Mouse (Mus musculus) stomach, embryonic 14.5 days (tissue): Measurements from ENCODE around the gene Brwd1. TPM values are rescaled to one million over a fixed set of nuclear protein-coding genes. Genes with fewer than 3 reads are reported as not detected.
"Not testable (repeated sequence)": the region's sequence is repeated elsewhere in the genome, so short reads cannot be mapped to it uniquely, and the experiment has no call there.

Source experiments
- ATAC-seq: fragments of 200-750 bp; cut with Nextera tagmentation; 2 replicates; pipeline ENCODE4 v1.8.0; 2017; ENCODE audit warnings: low read depth, moderate TSS enrichment; ENCODE audit not compliant: insufficient number of reproducible peaks, insufficient read depth, low FRiP score
- H3K27ac ChIP-seq: fragments of 300-500 bp; sonication (generic); 2 replicates; pipeline ENCODE4 v1.5.1; 2014; ENCODE audit warnings: mild to moderate bottlenecking, low read length, moderate library complexity, mixed read lengths
- H3K27me3 ChIP-seq: fragments of 300-500 bp; sonication (generic); 2 replicates; pipeline ENCODE4 v1.6.1; 2014; ENCODE audit warnings: low read length, control low read depth, mixed read lengths; ENCODE audit not compliant: control insufficient read depth, insufficient read depth
- H3K36me3 ChIP-seq: fragments of 300-500 bp; sonication (generic); 2 replicates; pipeline ENCODE4 v1.6.1; 2014; ENCODE audit warnings: mild to moderate bottlenecking, control low read depth, low read length, moderate library complexity, mixed read lengths; ENCODE audit not compliant: control insufficient read depth, insufficient read depth
- H3K4me1 ChIP-seq: fragments of 300-500 bp; sonication (generic); 2 replicates; pipeline ENCODE4 v1.6.1; 2014; ENCODE audit warnings: low read length, control low read depth, mixed read lengths; ENCODE audit not compliant: control insufficient read depth, insufficient read depth
- H3K4me2 ChIP-seq: fragments of 300-500 bp; sonication (generic); replicated peaks from 2 replicates; pipeline ENCODE4 v1.6.1; 2014; ENCODE audit warnings: low read depth, low read length, control low read depth
- H3K4me3 ChIP-seq: fragments of 300-500 bp; sonication (generic); 2 replicates; pipeline ENCODE4 v1.5.1; 2014; ENCODE audit warnings: low read depth, low read length, control low read depth
- H3K9ac ChIP-seq: fragments of 300-500 bp; sonication (generic); replicated peaks from 2 replicates; pipeline ENCODE4 v1.6.1; 2014; ENCODE audit warnings: low read depth, mild to moderate bottlenecking, control low read depth, low read length, moderate library complexity, mixed read lengths
- H3K9me3 ChIP-seq: fragments of 300-500 bp; sonication (generic); 2 replicates; pipeline ENCODE4 v1.6.1; 2016; ENCODE audit warnings: low read depth, low read length, control low read depth; ENCODE audit not compliant: control insufficient read depth
- WGBS: fragments of 180-500 bp; shearing (Covaris S2); extraction: QIAGEN DNeasy Blood & Tissue Kit; methylation state at CpG from one replicate; pipeline ENCODE4 v1.1.7; 2014; 5-methylcytosine and 5-hydroxymethylcytosine counted together
- polyA plus RNA-seq: library from polyadenylated mRNA; unstranded; fragments of >200 nt; fragmentation: Nextera tagmentation; extraction: Ambion mirVana; gene quantifications from 2 replicates; pipeline ENCODE4 v1.2.1, GENCODE M21; 2014

Gene Brwd1
- polyA plus RNA-seq, 1 experiment from 2014 or later, result 133 TPM

DNA sequence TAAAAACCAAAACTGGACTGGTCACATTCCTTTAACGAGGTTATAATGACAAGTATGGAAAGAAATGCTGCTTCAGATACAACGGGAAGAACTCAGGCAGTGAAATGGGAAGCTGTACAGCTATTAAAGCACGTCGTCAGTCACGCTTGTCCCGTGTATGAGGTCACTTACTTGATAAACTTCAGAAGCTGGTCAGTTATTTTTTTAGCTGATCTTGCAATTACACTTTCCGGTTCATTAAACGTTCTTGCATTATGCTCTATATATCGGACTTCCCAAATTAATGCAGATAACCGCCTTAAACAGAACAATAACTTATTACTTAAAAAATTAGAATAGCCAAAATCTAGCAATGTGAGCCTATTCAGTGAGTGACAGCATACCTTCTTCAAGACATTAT lies 61.3 kb downstream of the Brwd1 start:
- no peak for ATAC-seq
- no peak overlapping the region for H3K27ac ChIP-seq
- H3K9me3 ChIP-seq, result no peaks in the 10 kb centered on the region
- H3K4me3 ChIP-seq, result no peak overlapping the region
- H3K36me3 ChIP-seq, result peaks cover 85% of the 10 kb centered on the region
- no peaks in the 10 kb centered on the region for H3K4me1 ChIP-seq
- no peaks in the 10 kb centered on the region for H3K27me3 ChIP-seq
- H3K9ac ChIP-seq, result no peak overlapping the region
- 92% methylated on average over 10 of the region's 10 CpGs for WGBS
- no peak overlapping the region for H3K4me2 ChIP-seq

DNA sequence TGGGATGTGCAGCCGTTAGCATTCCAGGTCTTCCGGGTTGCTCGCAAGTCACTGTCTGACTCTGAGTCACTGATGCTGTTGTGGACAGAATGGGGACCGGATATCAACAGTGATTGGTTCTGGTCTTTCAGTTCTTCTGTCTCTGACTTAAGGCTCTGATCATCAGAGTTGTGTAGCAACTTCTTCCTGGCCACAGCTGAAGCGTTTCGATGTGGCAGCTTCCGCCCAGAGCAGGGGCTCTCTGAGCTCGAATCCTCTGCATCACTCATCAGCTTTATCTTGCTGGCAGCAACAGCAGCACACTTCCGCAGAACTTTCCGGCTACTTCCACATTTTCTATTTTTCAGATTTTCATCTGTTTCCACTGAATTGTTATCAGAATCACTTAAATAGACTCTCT lies 73.2 kb downstream of the Brwd1 start:
- H3K4me3 ChIP-seq, H3K27me3 ChIP-seq, H3K9me3 ChIP-seq, H3K9ac ChIP-seq, H3K4me2 ChIP-seq, ATAC-seq, H3K4me1 ChIP-seq, H3K27ac ChIP-seq: not testable (repeated sequence)
- peaks cover 15% of the 10 kb centered on the region for H3K36me3 ChIP-seq
- WGBS, result no CpG with 5 or more reads among the region's 10 CpGs

DNA sequence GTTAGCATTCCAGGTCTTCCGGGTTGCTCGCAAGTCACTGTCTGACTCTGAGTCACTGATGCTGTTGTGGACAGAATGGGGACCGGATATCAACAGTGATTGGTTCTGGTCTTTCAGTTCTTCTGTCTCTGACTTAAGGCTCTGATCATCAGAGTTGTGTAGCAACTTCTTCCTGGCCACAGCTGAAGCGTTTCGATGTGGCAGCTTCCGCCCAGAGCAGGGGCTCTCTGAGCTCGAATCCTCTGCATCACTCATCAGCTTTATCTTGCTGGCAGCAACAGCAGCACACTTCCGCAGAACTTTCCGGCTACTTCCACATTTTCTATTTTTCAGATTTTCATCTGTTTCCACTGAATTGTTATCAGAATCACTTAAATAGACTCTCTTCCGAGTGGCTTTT lies 78.0 kb downstream of the Brwd1 start:
- H3K27ac ChIP-seq, H3K4me3 ChIP-seq, ATAC-seq, H3K27me3 ChIP-seq, H3K9ac ChIP-seq, H3K4me2 ChIP-seq, H3K4me1 ChIP-seq, H3K9me3 ChIP-seq: not testable (repeated sequence)
- peaks cover 41% of the 10 kb centered on the region for H3K36me3 ChIP-seq
- no CpG with 5 or more reads among the region's 10 CpGs for WGBS

DNA sequence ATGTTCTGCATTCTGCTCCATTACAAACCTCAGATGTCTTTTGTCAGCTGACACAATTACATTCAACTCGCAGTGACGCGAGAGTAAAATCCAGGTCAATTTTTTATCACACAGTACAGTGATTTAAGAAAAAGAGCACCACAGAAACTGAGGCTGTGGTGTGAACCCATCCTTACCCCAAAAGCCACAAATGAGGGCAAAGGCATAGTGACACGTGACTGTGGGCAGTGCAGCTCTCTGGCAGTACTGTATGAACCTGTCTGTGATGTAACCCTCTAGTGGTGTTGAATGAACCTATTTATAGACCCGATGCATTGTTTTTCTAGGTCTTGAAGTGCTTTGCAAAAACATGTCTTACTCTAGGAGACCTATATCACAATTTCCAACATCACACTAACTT lies 83.0 kb downstream of the Brwd1 start:
- Histone ChIP-seq H3K9me3 (no peaks in the 10 kb centered on the region), H3K4me1 (no peaks in the 10 kb centered on the region), H3K4me2 (no peak overlapping the region), H3K27ac (no peak overlapping the region), H3K27me3 (no peaks in the 10 kb centered on the region), H3K4me3 (no peak overlapping the region), H3K36me3 (peaks cover 57% of the 10 kb centered on the region), H3K9ac (no peak overlapping the region)
- 85% methylated on average over 5 of the region's 5 CpGs for WGBS
- ATAC-seq, result no peak

DNA sequence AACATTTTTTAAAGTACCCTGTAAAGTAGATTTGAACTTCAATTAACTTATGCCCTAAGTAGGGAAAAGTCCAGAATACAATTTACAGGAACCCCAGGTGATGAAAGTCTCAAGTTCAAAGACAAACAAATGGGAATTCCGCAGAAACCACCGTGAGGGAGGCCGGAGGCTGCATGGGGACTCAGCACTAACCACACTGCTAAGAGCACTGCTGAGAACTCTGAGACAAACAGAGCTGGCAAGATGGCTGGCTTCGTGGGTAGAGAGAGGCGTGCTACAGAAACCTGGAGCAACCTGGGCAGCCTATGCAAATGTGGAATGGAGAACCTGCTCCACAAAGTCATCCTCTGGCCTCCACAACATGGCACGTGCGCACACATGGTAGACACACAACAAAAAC lies 86.2 kb downstream of the Brwd1 start:
- no peak overlapping the region for H3K4me2 ChIP-seq
- H3K4me1 ChIP-seq, result peaks cover 3% of the 10 kb centered on the region; the same call in 1 of the 2 replicates
- WGBS, result 81% methylated on average over 7 of the region's 7 CpGs
- H3K4me3 ChIP-seq, result no peak overlapping the region
- no peak for ATAC-seq
- no peak overlapping the region for H3K27ac ChIP-seq
- H3K36me3 ChIP-seq, result peaks cover 44% of the 10 kb centered on the region
- H3K9me3 ChIP-seq, result no peaks in the 10 kb centered on the region
- H3K27me3 ChIP-seq, result no peaks in the 10 kb centered on the region
- no peak overlapping the region for H3K9ac ChIP-seq

DNA sequence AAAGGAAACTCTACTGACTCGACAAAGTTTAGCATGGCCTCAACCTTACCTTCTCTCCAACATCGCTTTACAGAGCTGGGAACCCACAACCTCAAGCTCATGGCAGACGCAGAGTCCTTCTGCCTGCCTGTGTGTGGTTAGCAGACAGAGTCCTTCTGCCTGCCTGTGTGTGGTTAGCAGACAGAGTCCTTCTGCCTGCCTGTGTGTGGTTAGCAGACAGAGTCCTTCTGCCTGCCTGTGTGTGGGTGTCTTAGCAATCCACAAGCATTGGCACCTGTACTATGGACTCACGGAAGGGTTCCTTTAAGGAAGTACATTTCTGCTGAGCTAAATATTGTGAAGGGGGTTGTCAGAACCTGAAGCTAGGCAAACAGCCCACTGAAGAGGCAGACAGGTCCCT lies 87.8 kb downstream of the Brwd1 start:
- H3K4me1 ChIP-seq, result not testable (repeated sequence)
- WGBS, result 85% methylated on average over 4 of the region's 4 CpGs

DNA sequence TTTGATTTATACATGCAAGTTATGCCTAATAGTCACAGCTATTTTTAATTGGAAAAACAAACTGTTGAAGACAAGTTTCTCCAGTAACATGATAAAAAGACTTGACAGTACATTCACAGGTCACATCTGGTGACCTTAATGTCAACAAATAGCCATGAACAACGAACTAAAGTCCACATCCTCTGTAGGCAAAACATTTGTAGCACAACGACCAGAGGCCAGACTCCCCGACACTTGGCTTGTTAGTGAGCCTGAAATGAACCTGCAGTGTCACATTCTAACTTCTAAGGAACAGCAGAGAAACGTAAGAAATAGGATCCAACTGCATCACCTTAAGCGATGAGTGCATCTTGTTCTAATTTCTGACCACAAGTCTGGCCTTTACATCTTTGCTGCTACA lies 89.7 kb downstream of the Brwd1 start:
- no peak for ATAC-seq
- Histone ChIP-seq H3K4me1 (peaks cover 3% of the 10 kb centered on the region; the same call in 1 of the 2 replicates), H3K9me3 (no peaks in the 10 kb centered on the region), H3K4me2 (no peak overlapping the region), H3K9ac (no peak overlapping the region), H3K27me3 (no peaks in the 10 kb centered on the region), H3K4me3 (no peak overlapping the region), H3K27ac (no peak overlapping the region), H3K36me3 (peaks cover 19% of the 10 kb centered on the region)
- WGBS, result 60% methylated on average over 5 of the region's 5 CpGs

More for the DNA sequence above, 87.8 kb downstream of the Brwd1 start:
- H3K27ac ChIP-seq, H3K9me3 ChIP-seq, H3K27me3 ChIP-seq, ATAC-seq, H3K4me3 ChIP-seq, H3K4me2 ChIP-seq, H3K9ac ChIP-seq: not testable (repeated sequence)
- H3K36me3 ChIP-seq, result peaks cover 31% of the 10 kb centered on the region

DNA sequence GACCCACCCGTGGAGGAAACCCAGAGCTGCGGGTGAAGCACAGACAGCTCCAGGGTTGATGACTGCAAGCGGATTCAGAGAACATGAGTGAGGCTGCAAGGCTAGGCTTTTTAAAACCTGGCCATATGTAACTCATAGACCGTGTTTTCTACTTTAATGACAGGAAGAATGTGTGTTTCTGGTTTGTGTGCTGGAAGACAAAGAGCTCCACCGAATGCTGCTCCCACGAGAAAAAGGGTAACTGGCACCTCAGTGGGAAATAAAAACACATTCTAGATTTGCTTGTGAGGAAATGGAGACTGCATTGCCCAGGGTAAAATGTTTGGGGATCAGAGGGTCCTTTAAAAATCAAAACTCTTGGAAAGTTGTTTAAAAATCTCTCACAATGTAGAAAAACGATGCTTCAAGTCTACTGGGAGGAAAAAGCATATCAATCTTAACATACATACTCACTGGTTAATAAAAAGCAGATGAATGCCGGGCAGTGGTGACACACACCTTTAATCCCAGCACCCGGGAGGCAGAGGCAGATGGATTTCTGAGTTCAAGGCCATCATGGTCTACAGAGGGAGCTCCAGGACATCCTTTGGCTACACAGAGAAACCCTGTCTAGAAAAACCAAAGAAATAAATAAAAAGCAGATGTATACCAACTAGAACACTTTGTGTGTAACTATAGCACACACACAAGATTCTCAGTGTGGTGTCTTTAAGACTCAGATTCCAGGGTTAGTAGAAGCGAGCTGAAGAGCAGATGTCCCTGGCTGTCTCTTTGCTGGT lies 91.0 kb downstream of the Brwd1 start:
- H3K27ac ChIP-seq, result peak overlapping the region; percentile 70; the same call in 1 of the 2 replicates
- H3K27me3 ChIP-seq, result no peaks in the 10 kb centered on the region
- H3K36me3 ChIP-seq, result peaks cover 22% of the 10 kb centered on the region
- H3K4me3 ChIP-seq, result peak overlapping the region; percentile 51
- ATAC-seq, result 0 out of 2 replicates have a peak, but pooled peaks have one; percentile 11
- 9% methylated on average over 10 of the region's 10 CpGs for WGBS
- H3K4me1 ChIP-seq, result peaks cover 3% of the 10 kb centered on the region; the same call in 1 of the 2 replicates
- H3K9me3 ChIP-seq, result no peaks in the 10 kb centered on the region
- H3K9ac ChIP-seq, result peak overlapping the region; percentile 55
- peak overlapping the region; percentile 56 for H3K4me2 ChIP-seq
